Mouse (Mus musculus) adrenal gland, adult 18-20 months (tissue): Measurements from ENCODE around the gene Casz1. TPM values are rescaled to one million over a fixed set of nuclear protein-coding genes. Genes with fewer than 3 reads are reported as not detected.

Source experiments
- DNase-seq, 2 experiments: peaks; one replicate each; pipeline ENCODE4 v3.0.0; 2021 to 2022; ENCODE audit warnings: low spot score in 2 of 2
- total RNA-seq, 2 experiments: library from RNA; stranded (reverse); gene quantifications; 1 replicate in 1 of 2; 2 replicates in 1 of 2; pipeline ENCODE4 v1.2.3; 2021

The Casz1 gene
- total RNA-seq, 2 experiments from 2014 or later = 4.8 to 6.5 TPM

- no peak for DNase-seq
Measured at GRCm38 (mm10) chr4:148797475-148798324, 6.5 kb upstream of the Casz1 start.

- DNase-seq = no peak
Measured at GRCm38 (mm10) chr4:148803031-148803430, 1.2 kb upstream of the Casz1 start.

DNA sequence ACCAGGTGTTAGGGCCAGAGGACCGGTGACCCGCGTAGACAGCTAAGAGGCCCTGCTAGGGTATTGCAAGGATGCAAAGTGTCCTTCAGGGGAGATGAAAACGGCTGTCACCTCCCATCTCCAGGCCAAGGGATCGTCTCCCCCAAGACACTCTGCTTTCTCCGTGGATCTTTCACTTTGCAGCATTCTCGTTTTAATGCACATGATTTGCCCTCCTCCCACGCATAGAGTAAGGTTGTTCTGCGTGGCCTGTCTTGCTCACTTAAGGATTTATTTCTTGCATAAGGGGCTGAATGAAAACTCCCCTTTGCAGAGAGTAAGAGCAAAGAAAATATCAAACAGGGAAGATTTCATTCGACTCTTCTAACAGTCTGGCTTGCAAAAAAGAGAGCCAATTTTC is 593 bp upstream of the Casz1 start:
- no peak for DNase-seq

- no peak for DNase-seq
Measured at GRCm38 (mm10) chr4:148804780-148805160, 541 bp downstream of the Casz1 start.

DNA sequence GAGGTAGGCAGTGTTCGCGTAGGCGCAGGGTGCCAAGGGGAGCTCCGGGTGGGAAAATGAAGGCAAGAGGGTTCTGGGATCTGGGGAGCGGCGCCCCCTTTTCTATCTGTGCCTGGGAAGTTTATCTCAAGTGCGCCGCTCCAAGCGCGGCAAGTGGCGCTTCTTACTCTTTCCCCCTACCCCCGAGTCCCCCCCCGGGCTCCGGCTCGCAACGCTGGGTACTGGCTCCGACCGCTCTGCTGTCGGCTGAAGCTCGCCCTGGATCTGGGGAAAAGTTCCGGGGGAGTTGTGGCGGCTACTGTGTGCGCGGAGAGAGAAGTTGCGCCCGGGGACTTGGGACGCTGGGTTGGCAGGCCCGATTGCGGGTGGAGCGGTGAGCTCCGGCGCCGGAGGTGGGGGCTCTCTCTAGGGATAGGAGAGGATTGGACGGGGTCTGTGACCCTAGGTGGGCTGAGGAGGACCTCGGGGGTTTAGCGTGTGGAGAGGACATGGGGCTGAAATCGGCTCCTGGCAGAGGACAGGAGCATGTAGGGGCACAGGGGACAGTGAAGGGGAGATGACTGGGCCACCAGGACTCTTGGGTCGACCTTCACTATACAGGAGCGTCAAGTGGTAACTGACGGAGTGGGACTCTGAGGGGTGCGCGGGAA is 1.1 kb downstream of the Casz1 start:
- peak; percentile 20 to 30 for DNase-seq

GRCm38 (mm10) chr4:148805811-148806747 is 1.9 kb downstream of the Casz1 start:
- peak; percentile 12 to 30 for DNase-seq

DNA sequence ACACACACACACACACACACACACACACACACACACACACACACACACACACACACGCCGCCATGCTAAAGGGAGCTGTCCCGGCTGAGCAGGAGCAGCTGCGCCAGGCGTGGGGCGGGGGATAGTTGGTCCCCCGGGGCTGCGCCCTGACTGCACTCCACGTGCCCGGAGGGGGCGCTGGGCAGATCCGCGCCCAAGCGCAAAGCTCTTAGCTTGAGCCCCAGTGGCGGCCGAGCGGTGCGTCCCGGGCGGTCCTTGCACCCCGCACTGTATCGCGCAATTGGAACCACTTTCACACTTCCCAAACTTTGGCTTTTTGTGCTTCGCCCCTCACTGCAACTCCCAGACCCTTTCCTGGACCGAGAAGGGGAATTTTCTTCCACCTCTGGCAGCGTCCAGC is 2.6 kb downstream of the Casz1 start:
- peak; percentile 36 to 38 for DNase-seq

GRCm38 (mm10) chr4:148807397-148807796 is 3.2 kb downstream of the Casz1 start:
- DNase-seq = no peak

- no peak for DNase-seq
Measured at GRCm38 (mm10) chr4:148808839-148809238, 4.6 kb downstream of the Casz1 start.

DNA sequence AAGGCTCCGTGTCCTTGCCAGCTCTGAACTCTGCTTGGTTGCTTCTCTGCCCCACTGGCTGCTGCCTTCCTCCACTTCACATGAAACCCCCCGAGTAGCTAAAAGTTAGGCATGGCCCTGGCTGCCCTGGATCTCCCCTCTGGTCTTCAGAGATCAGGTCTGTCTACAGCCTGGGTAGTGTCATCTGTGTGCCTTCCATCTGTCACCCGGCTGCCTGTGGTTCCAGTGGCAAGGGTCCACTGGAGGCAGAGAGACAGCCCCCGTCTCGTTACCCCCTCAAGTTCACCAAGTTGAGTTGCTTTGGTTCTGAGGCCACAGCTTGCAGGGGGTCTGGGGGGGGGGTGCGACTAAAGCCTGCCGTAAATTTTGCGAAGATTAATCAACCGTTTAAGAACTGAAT is 6.5 kb downstream of the Casz1 start:
- no peak for DNase-seq

- no peak for DNase-seq
Measured at GRCm38 (mm10) chr4:148811940-148812339, 7.7 kb downstream of the Casz1 start.

DNA sequence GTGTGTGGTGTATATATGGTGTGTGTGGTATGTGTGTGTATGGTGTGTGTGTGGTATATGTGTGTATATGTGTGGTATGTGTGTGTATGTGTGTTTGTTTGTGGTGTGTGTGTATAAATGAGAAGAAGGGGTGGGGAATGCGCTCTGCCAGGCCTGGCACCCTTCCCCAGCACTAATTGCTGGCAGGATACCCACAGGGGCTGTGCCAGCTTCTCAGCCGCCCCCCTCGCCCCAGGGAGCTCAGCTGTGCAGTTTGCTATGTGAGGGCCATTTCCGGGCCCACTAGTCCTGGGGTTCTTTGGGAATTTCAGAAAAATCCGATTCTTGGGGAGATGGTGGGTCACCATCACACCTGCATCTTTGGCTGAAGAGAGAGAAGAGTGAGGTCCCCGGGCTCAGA is 9.0 kb downstream of the Casz1 start:
- no peak for DNase-seq

DNA sequence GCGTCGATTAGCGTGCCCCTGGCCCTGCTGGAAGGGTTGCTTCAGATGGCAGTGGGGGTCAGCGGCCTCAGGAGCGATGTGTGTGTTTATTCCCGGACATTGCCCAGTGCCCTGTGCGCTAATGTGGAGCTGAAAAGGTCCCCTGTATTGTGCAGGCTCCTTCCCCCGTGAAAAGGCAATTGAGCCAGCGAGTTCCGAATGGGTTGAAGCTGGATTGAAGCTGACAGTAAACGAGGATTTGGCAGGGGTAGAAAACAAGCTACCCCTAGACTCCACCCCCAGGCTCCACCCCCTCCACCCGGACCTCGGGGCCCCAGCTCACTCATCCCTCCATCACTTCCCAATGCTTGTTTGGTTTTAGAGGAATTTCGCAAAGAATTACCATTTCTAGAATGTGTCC is 12.3 kb downstream of the Casz1 start:
- DNase-seq = no peak

- DNase-seq = no peak
Measured at GRCm38 (mm10) chr4:148818161-148818560, 13.9 kb downstream of the Casz1 start.

DNA sequence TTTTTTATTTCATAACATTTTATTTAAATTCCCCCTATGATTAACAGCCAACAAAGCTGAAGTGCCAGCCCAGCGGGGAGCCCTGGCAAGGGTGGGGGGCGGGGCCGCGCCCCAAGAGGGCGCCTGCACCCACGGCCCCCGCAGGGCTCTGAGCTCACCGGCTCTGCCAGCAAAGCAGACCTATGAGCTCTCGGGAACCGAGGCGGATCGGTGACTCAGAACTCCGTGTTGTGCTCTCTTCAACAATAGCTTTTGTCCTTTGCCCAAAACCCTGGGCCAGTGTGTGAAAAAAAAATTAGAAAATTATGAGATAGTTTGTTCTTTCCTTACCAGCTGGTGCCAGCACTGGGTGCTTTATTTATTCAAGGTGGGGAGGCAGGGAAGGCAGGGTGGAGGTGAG is 15.9 kb downstream of the Casz1 start:
- no peak for DNase-seq

- no peak for DNase-seq
Measured at GRCm38 (mm10) chr4:148823281-148823680, 19.1 kb downstream of the Casz1 start.

DNA sequence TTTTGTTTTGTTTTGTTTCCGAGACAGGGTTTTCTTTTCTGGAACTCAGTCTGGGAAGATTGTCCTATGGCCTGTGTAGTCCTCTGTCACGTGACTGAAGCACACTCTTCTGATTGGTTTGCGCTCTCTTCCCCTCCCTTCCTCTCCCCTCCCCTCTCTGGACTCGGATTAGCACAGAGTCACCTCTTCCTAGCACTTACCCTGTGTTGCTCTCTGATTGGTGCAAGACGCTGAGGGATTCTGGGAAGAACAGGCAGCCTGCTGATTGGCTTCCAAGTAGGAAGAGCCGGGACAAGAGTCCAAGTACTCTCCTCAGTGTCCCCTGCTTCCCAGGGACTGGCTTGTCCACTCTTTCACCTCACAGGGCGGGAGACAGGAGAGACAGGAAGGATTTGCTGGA is 26.1 kb downstream of the Casz1 start:
- no peak for DNase-seq

- no peak for DNase-seq
Measured at GRCm38 (mm10) chr4:148833245-148833990, 29.2 kb downstream of the Casz1 start.

DNA sequence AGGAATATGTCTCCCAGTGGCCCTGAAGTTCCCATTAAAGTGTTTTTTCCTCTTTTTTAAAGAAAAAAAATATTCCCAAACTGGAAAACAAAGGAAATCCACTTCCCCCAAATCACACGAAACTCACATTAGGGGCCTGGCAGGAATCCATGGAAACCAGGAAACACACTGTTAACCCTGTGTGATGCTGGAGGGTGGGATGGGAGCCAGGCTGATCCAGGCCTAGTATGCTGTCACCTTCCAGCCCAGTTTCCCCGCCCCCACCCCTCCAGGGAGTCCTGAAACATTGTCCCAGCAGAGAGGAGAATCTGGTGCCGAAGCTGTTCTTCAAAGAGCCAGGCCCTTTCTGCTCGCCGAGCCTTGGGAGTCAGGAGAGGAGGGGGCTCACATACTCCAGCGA is 32.2 kb downstream of the Casz1 start:
- DNase-seq = no peak

DNA sequence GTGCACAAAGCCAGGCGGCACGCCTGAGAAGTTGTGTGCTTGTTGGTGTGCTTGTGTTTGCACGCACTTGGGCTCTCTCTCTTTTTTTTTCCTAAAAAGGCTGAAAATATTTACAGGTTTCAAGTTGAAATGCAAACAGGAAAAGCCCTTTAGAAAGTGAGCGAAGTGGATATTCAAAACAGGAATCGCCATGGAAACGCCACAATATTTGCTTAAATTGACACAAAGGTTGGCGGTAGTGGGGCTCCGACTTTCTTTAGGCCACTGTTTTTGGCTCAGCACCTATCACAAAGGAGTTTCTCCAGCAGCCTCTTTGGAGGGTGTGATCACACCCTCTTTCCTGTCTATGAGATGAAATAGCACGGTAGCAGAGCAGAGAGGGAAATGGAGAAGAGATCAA is 32.8 kb downstream of the Casz1 start:
- DNase-seq = no peak

DNA sequence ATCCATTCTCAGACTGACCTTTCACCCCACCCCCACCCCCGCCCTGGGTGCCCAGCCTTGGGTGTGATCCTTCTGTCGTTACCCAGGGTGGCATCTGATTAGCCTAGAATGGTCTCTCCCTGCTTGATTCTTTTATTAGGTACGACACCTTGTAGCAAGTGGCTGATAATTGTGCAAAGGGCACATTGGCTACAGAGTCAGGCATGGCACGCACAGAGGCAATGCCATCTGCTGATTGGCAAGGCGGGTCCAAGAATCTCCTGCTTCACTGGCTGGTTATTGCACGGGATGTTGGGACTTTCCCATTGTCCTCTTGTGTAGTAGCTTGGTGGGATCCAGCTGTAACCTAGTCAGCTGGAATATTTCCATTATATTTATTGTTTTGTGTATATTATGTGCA is 33.4 kb downstream of the Casz1 start:
- no peak for DNase-seq
